Mouse (Mus musculus): Measurements from ENCODE around the gene 5730596B20Rik.

5730596B20Rik gene

GRCm38 (mm10) chr6:52174968-52175751 lies 2.1 kb upstream of the 5730596B20Rik start:
- in situ Hi-C loops (cut with MboI; ENCODE audit: low sequenced_read_pairs): no loop called here

DNA sequence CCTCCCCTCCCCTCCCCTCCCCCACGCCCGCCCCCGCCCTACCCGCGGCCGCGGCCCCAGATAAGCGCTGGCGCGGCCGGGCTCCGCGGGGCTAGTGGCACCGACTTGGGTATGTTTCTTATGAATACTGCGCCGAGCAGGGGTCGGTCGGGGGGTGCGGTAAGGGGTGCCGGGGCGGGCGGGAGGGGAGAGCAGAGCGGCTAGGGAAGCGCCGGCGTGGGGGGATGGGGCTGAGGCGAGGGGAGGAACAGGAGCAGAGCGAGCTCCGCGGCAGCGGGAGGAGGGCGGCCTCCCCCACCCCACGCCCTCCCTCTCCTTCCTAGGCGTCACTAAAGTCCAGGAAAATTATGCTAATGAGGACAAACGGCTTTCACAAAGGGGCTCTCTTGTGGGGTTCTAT lies 1.4 kb upstream of the 5730596B20Rik start:
- in situ Hi-C loops (cut with MboI; ENCODE audit: low sequenced_read_pairs): no loop called here

GRCm38 (mm10) chr6:52176391-52176790 lies 907 bp upstream of the 5730596B20Rik start:
- in situ Hi-C loops (cut with MboI; ENCODE audit: low sequenced_read_pairs): no loop called here

- in situ Hi-C loops (cut with MboI; ENCODE audit: low sequenced_read_pairs): no loop called here
Measured at GRCm38 (mm10) chr6:52177806-52178205, 508 bp downstream of the 5730596B20Rik start.

- in situ Hi-C loops (cut with MboI; ENCODE audit: low sequenced_read_pairs): no loop called here
Measured at GRCm38 (mm10) chr6:52178918-52179665, 1.8 kb downstream of the 5730596B20Rik start.

DNA sequence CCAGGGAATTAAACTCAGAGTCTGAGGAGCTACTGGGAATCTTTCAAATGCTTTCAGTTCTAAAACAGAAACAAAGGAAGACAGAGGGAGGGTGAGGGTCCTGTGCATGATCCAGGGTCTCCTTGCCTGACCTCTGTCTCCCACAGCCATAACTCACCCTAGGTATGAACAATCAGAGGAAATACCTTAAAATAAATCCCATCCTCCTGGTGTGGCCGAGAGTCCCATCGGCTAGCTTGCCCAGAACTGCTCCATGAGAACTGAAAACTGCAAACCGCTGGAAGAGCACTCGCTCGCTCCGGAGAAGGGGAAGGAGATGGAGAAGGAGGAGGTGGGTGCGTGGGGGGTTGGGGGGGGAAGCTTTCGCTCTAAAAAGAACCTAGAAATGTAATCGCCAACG lies 2.4 kb downstream of the 5730596B20Rik start:
- in situ Hi-C loops (cut with MboI; ENCODE audit: low sequenced_read_pairs): no loop called here

GRCm38 (mm10) chr6:52180213-52180710 lies 3.0 kb downstream of the 5730596B20Rik start:
- in situ Hi-C loops (cut with MboI; ENCODE audit: low sequenced_read_pairs): no loop called here

- in situ Hi-C loops (cut with MboI; ENCODE audit: low sequenced_read_pairs): no loop called here
Measured at GRCm38 (mm10) chr6:52180726-52181125, 3.4 kb downstream of the 5730596B20Rik start.

DNA sequence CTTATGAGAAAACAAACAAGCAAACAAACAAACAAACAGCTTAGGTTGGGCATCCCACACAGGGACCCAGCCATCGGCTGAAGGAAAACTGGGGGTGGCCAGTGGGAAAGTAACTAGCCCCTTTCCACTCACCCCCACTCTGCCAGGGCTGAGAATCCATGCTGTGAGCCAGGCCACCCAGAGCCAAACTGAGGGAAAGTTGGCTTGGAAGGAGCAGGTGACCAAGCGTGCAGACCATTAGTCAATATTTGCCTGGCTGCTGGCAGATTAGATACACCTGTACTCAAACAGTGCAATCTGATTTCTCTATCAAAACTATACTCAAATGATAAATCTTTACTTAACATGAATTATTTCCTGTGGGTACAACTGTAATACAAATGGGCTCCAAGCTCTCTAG lies 4.7 kb downstream of the 5730596B20Rik start:
- in situ Hi-C loops (cut with MboI; ENCODE audit: low sequenced_read_pairs): no loop called here

DNA sequence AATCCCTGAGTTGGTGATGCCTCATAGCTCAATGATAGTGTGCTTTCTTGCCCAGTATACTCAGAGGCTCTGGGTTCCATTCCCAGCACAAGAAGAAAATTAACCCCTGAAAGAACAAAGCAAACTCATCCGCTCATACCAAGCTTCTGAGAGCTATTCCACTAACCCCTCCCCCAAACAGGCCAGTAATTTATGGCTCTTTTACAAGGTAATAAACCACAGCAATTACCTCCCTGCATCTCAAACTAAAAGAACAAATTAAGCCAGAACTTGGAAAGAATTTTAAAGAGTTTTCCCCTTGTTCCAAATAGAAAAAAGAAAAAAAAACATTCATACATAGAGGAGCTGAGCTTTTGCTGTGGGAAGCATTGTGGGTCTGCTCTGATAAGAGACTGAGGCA lies 5.5 kb downstream of the 5730596B20Rik start:
- in situ Hi-C loops (cut with MboI; ENCODE audit: low sequenced_read_pairs): no loop called here

DNA sequence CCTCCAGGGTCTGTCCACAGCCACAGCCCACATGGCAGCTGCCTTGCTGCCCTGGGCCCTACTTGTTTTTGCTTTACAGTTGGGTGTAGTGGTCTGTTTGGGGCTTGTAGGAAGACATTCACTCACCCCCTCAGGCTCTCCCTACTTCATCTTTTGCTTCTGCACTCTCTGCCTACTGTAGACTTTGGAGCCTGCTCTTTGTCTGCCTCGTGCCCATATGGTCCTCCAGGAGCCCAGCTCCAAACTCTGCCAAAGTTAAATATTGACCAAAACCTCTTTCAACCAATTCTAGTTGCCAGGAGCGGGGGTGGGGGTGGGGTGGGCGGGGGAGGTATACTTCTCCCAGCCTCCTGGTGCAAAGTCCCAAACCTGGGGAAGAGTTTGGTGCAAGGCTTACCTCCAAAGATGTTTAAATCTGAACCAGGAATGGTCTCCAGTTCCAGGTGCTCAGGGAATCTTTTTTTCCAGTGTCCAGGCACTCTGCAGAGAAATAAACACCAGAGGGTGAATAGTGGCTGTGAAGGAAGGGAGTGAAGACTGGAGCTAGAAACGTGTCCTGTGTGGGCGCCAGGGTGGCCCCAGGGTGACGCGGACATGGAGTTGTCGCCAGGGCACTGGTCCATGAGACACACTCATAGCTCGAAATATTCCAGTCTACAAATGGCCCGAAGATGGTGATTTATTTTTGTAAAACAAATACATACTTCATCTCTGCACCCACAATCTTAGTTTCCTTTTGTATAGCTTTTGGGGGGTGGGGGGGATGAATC lies 6.2 kb downstream of the 5730596B20Rik start:
- in situ Hi-C loops (cut with MboI; ENCODE audit: low sequenced_read_pairs): no loop called here

DNA sequence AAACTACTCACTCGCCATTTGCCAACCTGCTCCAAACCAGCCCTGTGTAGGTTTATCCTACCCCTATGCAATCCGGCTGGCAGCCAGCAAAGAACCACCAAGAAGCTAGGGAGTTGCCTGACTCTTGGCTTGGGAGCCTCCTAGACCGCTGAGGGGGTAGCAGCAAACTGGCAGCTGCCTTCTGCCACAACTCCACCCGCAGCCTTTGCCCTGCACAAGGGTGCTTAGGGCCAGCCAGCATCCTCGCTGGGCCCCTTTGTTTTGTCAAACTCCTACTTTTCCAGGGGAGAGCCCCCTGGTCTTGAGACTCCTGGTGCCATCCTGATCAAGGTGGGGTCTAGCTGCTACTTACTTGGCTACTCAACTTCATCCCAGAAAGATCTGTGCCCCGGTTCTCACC lies 7.4 kb downstream of the 5730596B20Rik start:
- in situ Hi-C loops (cut with MboI; ENCODE audit: low sequenced_read_pairs): no loop called here

DNA sequence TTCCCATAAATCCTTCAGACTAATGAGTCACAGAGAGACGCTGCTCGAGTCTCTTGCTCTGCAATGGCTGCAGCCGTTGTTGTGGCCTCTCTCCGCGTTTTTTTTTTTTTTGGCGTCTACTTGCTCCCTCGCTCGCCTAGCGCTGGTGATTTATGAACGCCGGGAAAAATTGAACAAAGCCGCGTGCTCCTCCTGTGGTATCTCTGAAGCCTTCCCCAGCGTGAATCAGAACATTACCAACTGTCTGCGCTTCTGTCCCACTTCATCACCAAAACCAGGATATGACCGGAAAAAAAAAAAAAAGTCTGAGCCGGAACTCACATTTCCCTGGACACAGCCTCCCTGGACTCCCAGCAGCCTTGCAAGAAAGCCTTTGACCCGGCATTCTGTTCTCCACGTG lies 7.9 kb downstream of the 5730596B20Rik start:
- in situ Hi-C loops (cut with MboI; ENCODE audit: low sequenced_read_pairs): no loop called here

DNA sequence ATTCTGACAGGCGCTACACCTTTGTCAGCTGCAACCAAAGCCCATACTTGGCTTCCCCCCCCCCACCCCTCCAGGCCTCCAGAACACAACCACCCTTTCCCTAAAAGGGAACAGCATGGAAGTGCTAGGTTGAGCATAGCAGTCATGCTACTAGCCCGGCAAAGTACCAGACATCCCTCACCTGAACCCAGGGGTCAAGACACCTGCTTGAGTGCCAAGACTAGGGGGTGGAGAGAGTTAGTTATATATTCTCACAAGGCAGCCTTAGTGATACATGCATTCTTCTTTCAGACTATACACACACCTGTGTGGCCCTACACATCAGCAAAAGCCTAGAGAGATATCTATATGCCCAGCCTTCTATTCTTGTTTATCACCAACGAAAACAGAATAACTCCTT lies 8.5 kb downstream of the 5730596B20Rik start:
- in situ Hi-C loops (cut with MboI; ENCODE audit: low sequenced_read_pairs): no loop called here

- in situ Hi-C loops (cut with MboI; ENCODE audit: low sequenced_read_pairs): no loop called here
Measured at GRCm38 (mm10) chr6:52186500-52186899, 9.2 kb downstream of the 5730596B20Rik start.

- in situ Hi-C loops (cut with MboI; ENCODE audit: low sequenced_read_pairs): no loop called here
Measured at GRCm38 (mm10) chr6:52189172-52189591, 11.9 kb downstream of the 5730596B20Rik start.

- in situ Hi-C loops (cut with MboI; ENCODE audit: low sequenced_read_pairs): no loop called here
Measured at GRCm38 (mm10) chr6:52189909-52190308, 12.6 kb downstream of the 5730596B20Rik start.

GRCm38 (mm10) chr6:52190410-52190809 lies 13.1 kb downstream of the 5730596B20Rik start:
- in situ Hi-C loops (cut with MboI; ENCODE audit: low sequenced_read_pairs): no loop called here

DNA sequence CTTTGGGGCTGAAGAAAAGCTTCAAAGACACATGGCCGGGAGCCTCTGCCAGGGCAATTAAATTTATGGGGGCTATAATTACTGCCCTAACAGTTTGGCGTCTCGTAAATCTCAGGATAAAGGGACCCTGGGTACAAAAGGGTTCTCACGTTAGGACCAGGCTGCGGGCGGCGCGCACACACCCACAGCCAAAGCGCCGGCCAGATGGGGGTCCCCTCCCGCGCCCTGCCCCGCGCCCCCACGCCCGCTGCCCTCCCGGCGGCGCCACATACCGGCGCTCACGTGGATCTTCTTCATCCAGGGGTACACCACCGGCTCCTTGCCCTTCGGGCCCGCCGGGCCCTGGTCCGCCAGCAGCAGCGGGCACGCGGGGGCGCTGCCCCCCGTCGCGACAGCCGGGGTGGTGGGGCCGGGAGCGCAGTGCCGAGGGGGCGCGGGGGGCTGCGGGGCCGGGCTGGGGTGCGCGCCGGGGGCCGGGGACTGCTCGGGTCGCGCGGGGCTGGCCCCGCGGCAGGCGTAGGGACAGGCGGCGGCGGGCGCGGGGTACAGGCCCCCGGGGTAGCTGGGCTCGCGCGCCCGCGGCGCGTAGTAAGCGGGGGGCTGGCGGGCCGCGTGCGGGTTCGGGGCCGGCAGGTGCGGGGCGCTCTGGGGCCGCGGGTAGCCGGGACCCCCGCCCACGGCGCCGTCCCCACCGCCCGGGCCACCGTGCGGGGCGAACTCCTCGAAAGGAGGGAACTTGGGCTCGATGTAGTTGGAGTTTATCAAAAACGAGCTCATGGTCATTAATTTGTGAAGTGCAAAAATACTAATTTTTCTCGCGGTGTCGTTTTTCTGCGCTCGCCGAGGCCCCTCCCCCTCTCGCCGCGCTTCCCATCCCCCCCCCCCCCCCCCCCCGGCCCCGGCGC lies 13.9 kb downstream of the 5730596B20Rik start, which contains the start of gene Hoxa4:
Hoxa4 (minus strand) TSS at position 848 of the 905 bp plus-strand sequence.
- in situ Hi-C loops (cut with MboI; ENCODE audit: low sequenced_read_pairs): no loop called here

Measured in CH12F3 (cell line).